Mouse (Mus musculus) forebrain, embryonic 14.5 days (tissue): Measurements from ENCODE around the gene Tiam1. TPM values are rescaled to one million over a fixed set of nuclear protein-coding genes. Genes with fewer than 3 reads are reported as not detected.
A peak's percentile ranks its signal among the peaks of the same experiment; 100 is the strongest.

Experiments used
- ATAC-seq: fragments of 200-750 bp; cut with Nextera tagmentation; 2 replicates; pipeline ENCODE4 v1.8.0; 2017; ENCODE audit warnings: mild to moderate bottlenecking, moderate library complexity
- DNase-seq: peaks from one replicate; pipeline ENCODE4 v3.0.0-alpha.2; 2015; ENCODE audit warnings: low spot score
- H3K27ac ChIP-seq: fragments of 300-500 bp; sonication (generic); 2 replicates; pipeline ENCODE4 v1.5.1; 2014; ENCODE audit warnings: low read depth, mild to moderate bottlenecking, control low read depth, low read length, moderate library complexity
- H3K27me3 ChIP-seq: fragments of 300-500 bp; sonication (generic); replicated peaks from 2 replicates; pipeline ENCODE4 v1.6.1; 2014; ENCODE audit warnings: low read length, control low read depth, mixed read lengths; ENCODE audit not compliant: control insufficient read depth, insufficient read depth
- H3K36me3 ChIP-seq: fragments of 300-500 bp; sonication (generic); 2 replicates; pipeline ENCODE4 v1.6.1; 2014; ENCODE audit warnings: low read length, control low read depth; ENCODE audit not compliant: control insufficient read depth, insufficient read depth
- H3K4me1 ChIP-seq: fragments of 300-500 bp; sonication (generic); 2 replicates; pipeline ENCODE4 v1.6.1; 2014; ENCODE audit warnings: antibody characterized with exemption, low read length, control low read depth; ENCODE audit not compliant: control insufficient read depth, insufficient read depth
- H3K4me2 ChIP-seq: fragments of 300-500 bp; sonication (generic); 2 replicates; pipeline ENCODE4 v1.6.1; 2014; ENCODE audit warnings: mild to moderate bottlenecking, control low read depth, low read length
- H3K4me3 ChIP-seq: fragments of 300-500 bp; sonication (generic); 2 replicates; pipeline ENCODE4 v1.5.1; 2014; ENCODE audit warnings: low read depth, low read length, control low read depth
- H3K9ac ChIP-seq: fragments of 300-500 bp; sonication (generic); 2 replicates; pipeline ENCODE4 v1.6.1; 2014; ENCODE audit warnings: mild to moderate bottlenecking, low read length, control low read depth, moderate library complexity
- H3K9me3 ChIP-seq: fragments of 300-500 bp; sonication (generic); replicated peaks from 2 replicates; pipeline ENCODE4 v1.6.1; 2016; ENCODE audit warnings: low read length, control low read depth, mixed read lengths; ENCODE audit not compliant: control insufficient read depth
- WGBS: fragments of 180-500 bp; shearing (Covaris S2); extraction: QIAGEN DNeasy Blood & Tissue Kit; methylation state at CpG from one replicate; pipeline ENCODE4 v1.1.7; 2014; 5-methylcytosine and 5-hydroxymethylcytosine counted together
- polyA plus RNA-seq: library from polyadenylated mRNA; unstranded; fragments of >200 nt; fragmentation: Nextera tagmentation; extraction: Ambion mirVana; gene quantifications from 2 replicates; pipeline ENCODE4 v1.2.1, GENCODE M21; 2014

Gene Tiam1
- polyA plus RNA-seq, 1 experiment from 2014 or later: 22.4 TPM

DNA sequence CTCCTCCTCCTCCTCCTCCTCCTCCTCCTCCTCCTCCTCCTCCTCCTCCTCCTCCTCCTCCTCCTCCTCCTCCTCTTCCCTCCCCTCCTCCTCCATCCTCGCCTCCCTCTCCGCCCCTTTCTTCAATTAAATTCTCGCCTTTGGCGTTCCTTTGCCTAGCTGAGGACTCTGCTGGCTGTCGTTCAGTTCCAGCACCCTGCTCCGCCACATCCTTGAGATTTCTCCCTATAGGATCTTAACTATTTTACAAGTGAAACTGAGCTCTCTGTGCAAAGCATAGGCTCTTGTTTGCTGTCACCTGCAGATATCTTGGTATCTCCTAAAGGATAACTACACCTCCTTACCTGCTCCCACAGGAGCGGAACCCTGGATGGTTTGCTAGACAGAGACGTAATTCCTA lies 182.7 kb downstream of the Tiam1 start:
- peak; percentile 49 for DNase-seq
- no peak overlapping the region for H3K27ac ChIP-seq

DNA sequence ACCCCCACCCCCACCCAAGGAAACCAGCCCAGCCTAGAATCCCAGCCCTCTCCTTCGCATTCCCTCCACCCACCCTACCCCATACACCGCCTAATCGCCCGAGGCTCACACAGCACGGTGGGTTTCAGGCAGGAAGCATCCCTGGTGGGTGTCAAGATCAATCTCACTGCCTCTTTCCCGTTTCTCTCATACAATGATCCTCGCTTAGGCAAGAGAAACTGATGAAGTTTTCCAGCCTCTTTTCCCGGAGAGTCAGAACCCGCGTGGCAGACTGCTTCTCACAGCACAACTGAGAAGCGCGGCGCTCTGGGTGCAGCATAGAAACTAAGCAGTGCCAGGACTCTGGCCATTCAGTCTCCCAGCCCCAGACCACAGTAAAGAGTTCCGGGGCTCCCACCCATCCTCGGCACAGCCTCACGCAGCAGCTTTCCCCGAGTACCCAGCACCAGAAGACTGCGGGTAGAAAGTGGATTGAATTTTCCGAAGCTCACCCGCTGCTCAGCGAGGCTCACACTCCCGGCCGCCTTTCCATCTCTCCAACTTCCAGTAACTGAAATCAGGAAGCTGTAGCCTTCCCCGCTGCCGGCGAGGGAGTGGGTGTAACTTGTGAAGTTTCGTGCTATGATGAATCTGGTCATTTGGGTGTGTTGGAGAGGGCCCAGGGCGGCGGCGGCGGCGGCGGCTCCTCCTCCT lies 183.2 kb downstream of the Tiam1 start:
- peak overlapping the region; percentile 59 for H3K9ac ChIP-seq
- H3K4me3 ChIP-seq: peak overlapping the region; percentile 33
- H3K4me1 ChIP-seq: peaks cover 13% of the 10 kb centered on the region
- peak; percentile 55 for DNase-seq
- H3K4me2 ChIP-seq: peak overlapping the region; percentile 74
- H3K36me3 ChIP-seq: no peaks in the 10 kb centered on the region
- H3K27ac ChIP-seq: 0 out of 2 replicates have a peak overlapping the region, but pooled peaks have one; percentile 9
- peak; percentile 70 for ATAC-seq
- no peaks in the 10 kb centered on the region for H3K9me3 ChIP-seq
- under 1% methylated on average over 33 of the region's 33 CpGs for WGBS
- H3K27me3 ChIP-seq: no peaks in the 10 kb centered on the region

More for the DNA sequence above, 182.7 kb downstream of the Tiam1 start:
- Histone ChIP-seq H3K9ac (peak overlapping the region; percentile 59; the same call in 1 of the 2 replicates), H3K4me1 (peaks cover 13% of the 10 kb centered on the region), H3K9me3 (0 out of 2 replicates have a peak, but pooled peaks cover under 1% of the 10 kb centered on the region), H3K27me3 (no peaks in the 10 kb centered on the region), H3K4me2 (peak overlapping the region; percentile 74), H3K4me3 (peak overlapping the region; percentile 33), H3K36me3 (no peaks in the 10 kb centered on the region)
- ATAC-seq: peak; percentile 43; the same call in 1 of the 2 replicates
- 24% methylated on average over 5 of the region's 8 CpGs for WGBS

DNA sequence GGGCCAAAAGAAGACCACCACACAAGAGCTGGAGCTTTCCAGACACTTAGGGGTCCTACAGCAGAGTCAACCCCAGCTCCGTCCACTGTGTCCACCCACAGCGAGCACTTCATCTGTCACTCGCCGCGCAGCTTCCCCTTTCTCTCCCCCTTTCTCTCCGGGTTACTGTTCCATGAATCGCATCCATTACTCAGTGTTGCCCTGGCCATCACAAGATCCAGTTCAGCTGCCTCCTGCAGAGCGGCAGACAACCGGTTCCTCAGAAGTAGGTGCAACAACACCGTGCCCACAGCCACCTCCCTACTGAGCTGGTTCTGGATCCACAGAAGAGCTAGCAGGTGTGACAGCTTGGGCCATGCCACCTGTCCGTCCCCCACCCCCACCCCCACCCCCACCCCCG lies 184.6 kb downstream of the Tiam1 start:
- no peak overlapping the region for H3K4me2 ChIP-seq
- ATAC-seq (no peak), DNase-seq (no peak)
- peaks cover 13% of the 10 kb centered on the region for H3K4me1 ChIP-seq
- H3K27ac ChIP-seq: no peak overlapping the region
- 48% methylated on average over 12 of the region's 12 CpGs for WGBS
- no peak overlapping the region for H3K4me3 ChIP-seq
- H3K9me3 ChIP-seq: no peaks in the 10 kb centered on the region
- no peaks in the 10 kb centered on the region for H3K36me3 ChIP-seq
- H3K9ac ChIP-seq: no peak overlapping the region
- no peaks in the 10 kb centered on the region for H3K27me3 ChIP-seq

DNA sequence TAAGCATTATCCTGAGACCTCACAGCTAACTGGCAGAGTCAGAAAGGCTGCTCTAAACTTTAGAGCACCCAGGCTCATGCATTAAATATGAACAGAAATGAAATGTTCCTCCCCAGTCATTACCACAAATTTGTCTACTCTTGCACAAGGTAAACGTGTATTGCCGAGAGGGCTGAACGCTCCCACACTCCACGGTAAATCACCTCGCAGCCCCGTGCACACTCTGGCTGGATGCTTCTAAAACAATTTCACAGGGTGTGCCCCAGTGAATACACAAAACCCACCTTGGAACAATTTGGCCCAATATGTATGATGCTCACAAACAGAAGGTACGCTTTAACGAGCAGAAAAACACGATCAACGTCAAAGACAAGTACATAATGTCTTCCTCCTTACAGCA lies 185.5 kb downstream of the Tiam1 start:
- no peak for DNase-seq
- WGBS: 56% methylated on average over 10 of the region's 10 CpGs
- H3K27me3 ChIP-seq: no peaks in the 10 kb centered on the region
- H3K4me2 ChIP-seq: no peak overlapping the region
- no peak for ATAC-seq
- peaks cover 13% of the 10 kb centered on the region for H3K4me1 ChIP-seq
- H3K27ac ChIP-seq: no peak overlapping the region
- H3K9me3 ChIP-seq: no peaks in the 10 kb centered on the region
- H3K4me3 ChIP-seq: no peak overlapping the region
- H3K9ac ChIP-seq: no peak overlapping the region
- no peaks in the 10 kb centered on the region for H3K36me3 ChIP-seq

DNA sequence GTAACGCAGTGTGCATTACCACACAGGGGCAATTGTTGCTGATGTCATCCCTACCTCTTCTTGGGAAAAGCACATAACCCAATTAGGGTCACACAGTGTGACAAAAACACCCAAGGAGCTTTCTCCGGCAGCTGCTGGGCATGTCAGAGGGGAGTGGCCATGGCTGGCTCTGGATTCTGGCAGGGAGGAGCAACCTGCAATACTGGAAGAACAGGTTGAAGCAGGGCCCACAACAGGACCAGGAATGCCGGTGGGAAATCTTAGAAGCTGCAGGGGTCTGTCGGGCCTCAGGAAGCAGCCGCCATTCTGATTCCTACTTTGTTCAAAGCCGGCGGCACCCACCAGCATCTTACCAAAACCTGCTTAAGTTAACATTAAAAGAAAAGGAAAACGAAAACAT lies 189.0 kb downstream of the Tiam1 start:
- DNase-seq: no peak
- Histone ChIP-seq H3K4me3 (no peak overlapping the region), H3K27ac (no peak overlapping the region), H3K27me3 (no peaks in the 10 kb centered on the region), H3K4me1 (no peaks in the 10 kb centered on the region; the same call in none of the 2 replicates), H3K9me3 (no peaks in the 10 kb centered on the region), H3K9ac (no peak overlapping the region), H3K36me3 (no peaks in the 10 kb centered on the region), H3K4me2 (no peak overlapping the region)
- 72% methylated on average over 8 of the region's 8 CpGs for WGBS
- no peak for ATAC-seq

DNA sequence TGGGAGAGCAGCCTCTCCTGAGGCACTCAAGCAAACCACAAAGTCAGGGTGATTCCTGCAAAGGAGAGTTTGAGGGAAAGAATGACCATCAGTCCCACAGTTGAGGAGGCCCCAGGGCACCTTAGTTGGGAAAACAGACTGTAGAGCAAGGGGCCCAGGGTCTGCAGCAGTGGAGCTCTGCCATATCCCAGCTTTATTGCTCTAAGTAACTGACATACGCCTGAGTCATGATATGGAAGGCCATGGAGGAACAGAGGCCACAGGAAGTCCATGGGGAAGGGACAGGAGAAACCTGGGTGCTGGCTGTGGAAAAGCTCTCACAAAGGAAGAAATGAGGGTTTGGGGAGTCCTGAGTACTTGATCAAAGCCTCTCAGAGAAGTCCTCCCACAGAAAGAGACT lies 189.5 kb downstream of the Tiam1 start:
- Histone ChIP-seq H3K9me3 (no peaks in the 10 kb centered on the region), H3K27ac (no peak overlapping the region), H3K4me1 (no peaks in the 10 kb centered on the region; the same call in 1 of the 2 replicates), H3K36me3 (no peaks in the 10 kb centered on the region), H3K9ac (no peak overlapping the region), H3K27me3 (no peaks in the 10 kb centered on the region), H3K4me2 (no peak overlapping the region), H3K4me3 (no peak overlapping the region)
- WGBS: 90% methylated on average over 1 of the region's 1 CpGs
- no peak for DNase-seq
- no peak for ATAC-seq

DNA sequence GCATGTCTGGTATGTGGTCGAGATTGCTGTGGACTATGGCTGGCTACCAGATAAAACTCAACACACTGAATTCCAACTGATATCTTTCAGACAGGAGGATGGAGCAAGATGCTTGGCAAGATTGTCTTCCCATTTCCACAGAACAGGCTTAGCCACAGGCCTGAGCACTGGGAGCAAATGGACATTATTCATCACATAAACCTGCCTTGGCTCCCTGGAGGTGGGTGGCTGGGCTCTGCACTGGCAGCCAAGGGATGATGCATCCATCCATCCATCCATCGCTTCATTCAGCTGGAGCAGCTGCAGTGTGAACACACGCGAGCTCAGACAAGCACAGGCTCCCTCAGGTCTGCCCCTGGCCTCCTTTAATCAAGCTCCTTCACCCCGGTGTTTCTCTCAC lies 190.7 kb downstream of the Tiam1 start:
- WGBS: 93% methylated on average over 5 of the region's 5 CpGs
- ATAC-seq: no peak
- no peak overlapping the region for H3K4me2 ChIP-seq

DNA sequence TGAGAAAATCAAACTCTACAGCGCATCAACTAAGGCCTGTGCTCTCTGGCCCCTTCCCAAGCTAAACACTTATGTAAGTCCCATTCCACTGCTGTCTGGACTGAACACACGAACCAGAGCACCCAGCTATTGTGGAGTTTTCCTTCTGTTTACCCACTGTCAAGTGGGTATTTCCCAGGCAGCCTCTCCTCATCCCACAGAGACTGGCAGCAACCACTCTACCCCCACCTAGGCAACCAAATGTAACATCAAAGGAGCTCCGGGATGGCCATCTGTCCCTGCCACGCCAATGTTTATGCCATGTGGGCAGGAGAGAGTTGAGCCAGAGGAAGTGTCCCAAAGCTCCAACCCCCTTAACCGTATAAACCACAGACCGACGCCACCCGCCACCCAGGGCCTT lies 192.8 kb downstream of the Tiam1 start:
- ATAC-seq (no peak; the same call in 1 of the 2 replicates), DNase-seq (no peak)

More for the DNA sequence above, 190.7 kb downstream of the Tiam1 start:
- no peak overlapping the region for H3K9ac ChIP-seq
- no peaks in the 10 kb centered on the region for H3K27me3 ChIP-seq
- H3K4me3 ChIP-seq: no peak overlapping the region
- H3K9me3 ChIP-seq: no peaks in the 10 kb centered on the region
- H3K27ac ChIP-seq: no peak overlapping the region
- H3K36me3 ChIP-seq: no peaks in the 10 kb centered on the region
- no peaks in the 10 kb centered on the region for H3K4me1 ChIP-seq
- DNase-seq: no peak

DNA sequence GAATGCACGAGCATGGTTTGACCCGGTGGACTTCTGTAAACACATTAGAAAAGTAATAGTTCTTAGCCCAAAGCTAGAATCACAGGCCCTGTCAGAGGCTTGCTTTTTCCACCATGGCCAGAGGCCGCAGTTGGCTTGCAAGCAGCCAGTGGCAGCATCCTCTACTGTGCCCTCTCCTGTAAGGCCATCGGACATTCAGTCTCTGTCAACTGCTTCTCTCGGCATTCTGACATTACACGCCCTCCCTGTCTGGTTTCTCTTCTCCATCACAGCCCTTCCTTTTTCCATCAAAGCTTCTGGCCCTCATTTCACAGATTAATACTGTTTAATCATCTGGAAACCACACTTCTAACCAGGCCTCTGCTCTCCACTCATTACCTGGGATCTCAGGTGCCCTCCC lies 193.3 kb downstream of the Tiam1 start:
- no peak overlapping the region for H3K27ac ChIP-seq
- no peaks in the 10 kb centered on the region for H3K27me3 ChIP-seq
- H3K4me3 ChIP-seq: no peak overlapping the region
- H3K4me2 ChIP-seq: no peak overlapping the region
- ATAC-seq: no peak
- WGBS: 92% methylated on average over 6 of the region's 6 CpGs
- DNase-seq: no peak
- H3K36me3 ChIP-seq: no peaks in the 10 kb centered on the region
- no peaks in the 10 kb centered on the region for H3K9me3 ChIP-seq
- H3K9ac ChIP-seq: no peak overlapping the region
- H3K4me1 ChIP-seq: no peaks in the 10 kb centered on the region

More for the DNA sequence above, 192.8 kb downstream of the Tiam1 start:
- Histone ChIP-seq H3K9me3 (no peaks in the 10 kb centered on the region), H3K4me3 (no peak overlapping the region), H3K27ac (no peak overlapping the region), H3K4me1 (no peaks in the 10 kb centered on the region), H3K36me3 (no peaks in the 10 kb centered on the region), H3K27me3 (no peaks in the 10 kb centered on the region), H3K4me2 (no peak overlapping the region), H3K9ac (no peak overlapping the region)
- 87% methylated on average over 8 of the region's 8 CpGs for WGBS
